Mouse (Mus musculus): ENCODE results near the gene Lcp1. TPM values are rescaled to one million over a fixed set of nuclear protein-coding genes. Genes with fewer than 3 reads are reported as not detected.
"Not testable (repeated sequence)": the region's sequence is repeated elsewhere in the genome, so short reads cannot be mapped to it uniquely, and the experiment has no call there.

Gene Lcp1
- total RNA-seq (2014; fragmentation: Nextera tagmentation) (450 and 461 TPM in 2 replicates), total RNA-seq (2017) (316 and 346 TPM in 2 replicates)

- peak; percentile 98 for ATAC-seq (replicated peaks; ENCODE audit: poor library complexity, severe bottlenecking)
These were observed at the start of gene Lcp1, which contains the start of gene Lrrc63 for GRCm38 (mm10) chr14:75130501-75131318. Lcp1 (plus strand) TSS chr14:75131101. Lrrc63 (minus strand) TSS chr14:75130881.

- peak; percentile 48 for ATAC-seq (replicated peaks; ENCODE audit: poor library complexity, severe bottlenecking)
These were observed 27.9 kb upstream of the Lcp1 start for GRCm38 (mm10) chr14:75102956-75103355.

- ATAC-seq (replicated peaks; ENCODE audit: poor library complexity, severe bottlenecking) = peak; percentile 69
These were observed 9.2 kb upstream of the Lcp1 start for GRCm38 (mm10) chr14:75121658-75122057.

- peak; percentile 21 for ATAC-seq (replicated peaks; ENCODE audit: poor library complexity, severe bottlenecking)
These were observed 529 bp downstream of the Lcp1 start for GRCm38 (mm10) chr14:75131324-75131935.

- ATAC-seq (replicated peaks; ENCODE audit: poor library complexity, severe bottlenecking) = peak; percentile 91
These were observed 5.4 kb downstream of the Lcp1 start for GRCm38 (mm10) chr14:75136119-75136966.

- ATAC-seq (replicated peaks; ENCODE audit: poor library complexity, severe bottlenecking) = no peak
These were observed 7.6 kb downstream of the Lcp1 start for GRCm38 (mm10) chr14:75138503-75138902.

GRCm38 (mm10) chr14:75139225-75139624 is 8.3 kb downstream of the Lcp1 start:
- ATAC-seq (replicated peaks; ENCODE audit: poor library complexity, severe bottlenecking) = no peak

GRCm38 (mm10) chr14:75147706-75148105 is 16.8 kb downstream of the Lcp1 start:
- ATAC-seq (replicated peaks; ENCODE audit: poor library complexity, severe bottlenecking) = not testable (repeated sequence)

- ATAC-seq (replicated peaks; ENCODE audit: poor library complexity, severe bottlenecking) = peak; percentile 78
These were observed 17.3 kb downstream of the Lcp1 start for GRCm38 (mm10) chr14:75148229-75148628.

- no peak for ATAC-seq (replicated peaks; ENCODE audit: poor library complexity, severe bottlenecking)
These were observed 19.8 kb downstream of the Lcp1 start for GRCm38 (mm10) chr14:75150653-75151052.

GRCm38 (mm10) chr14:75151146-75151545 is 20.2 kb downstream of the Lcp1 start:
- ATAC-seq (replicated peaks; ENCODE audit: poor library complexity, severe bottlenecking) = peak; percentile 90

- ATAC-seq (replicated peaks; ENCODE audit: poor library complexity, severe bottlenecking) = no peak
These were observed 23.6 kb downstream of the Lcp1 start for GRCm38 (mm10) chr14:75154481-75154880.

GRCm38 (mm10) chr14:75159375-75159774 is 28.5 kb downstream of the Lcp1 start:
- no peak for ATAC-seq (replicated peaks; ENCODE audit: poor library complexity, severe bottlenecking)

GRCm38 (mm10) chr14:75163866-75164265 is 33.0 kb downstream of the Lcp1 start:
- peak; percentile 93 for ATAC-seq (replicated peaks; ENCODE audit: poor library complexity, severe bottlenecking)

GRCm38 (mm10) chr14:75164345-75164744 is 33.4 kb downstream of the Lcp1 start:
- ATAC-seq (replicated peaks; ENCODE audit: poor library complexity, severe bottlenecking) = peak; percentile 21

- ATAC-seq (replicated peaks; ENCODE audit: poor library complexity, severe bottlenecking) = no peak
These were observed 34.8 kb downstream of the Lcp1 start for GRCm38 (mm10) chr14:75165574-75166131.

GRCm38 (mm10) chr14:75168501-75168900 is 37.6 kb downstream of the Lcp1 start:
- peak; percentile 73 for ATAC-seq (replicated peaks; ENCODE audit: poor library complexity, severe bottlenecking)

- no peak for ATAC-seq (replicated peaks; ENCODE audit: poor library complexity, severe bottlenecking)
These were observed 39.6 kb downstream of the Lcp1 start for GRCm38 (mm10) chr14:75170546-75170945.

- no peak for ATAC-seq (replicated peaks; ENCODE audit: poor library complexity, severe bottlenecking)
These were observed 43.4 kb downstream of the Lcp1 start for GRCm38 (mm10) chr14:75174296-75174695.
